Mouse (Mus musculus) liver, embryonic 16.5 days (tissue): ENCODE measurements around the gene Olfr67. TPM values are rescaled to one million over a fixed set of nuclear protein-coding genes. Genes with fewer than 3 reads are reported as not detected.
A peak's percentile ranks its signal among the peaks of the same experiment; 100 is the strongest.
"Not testable (repeated sequence)": the region's sequence is repeated elsewhere in the genome, so short reads cannot be mapped to it uniquely, and the experiment has no call there.

Experiments
- ATAC-seq: fragments of 200-750 bp; cut with Nextera tagmentation; 2 replicates; pipeline ENCODE4 v1.8.0; 2017; ENCODE audit warnings: low read depth, mild to moderate bottlenecking, moderate number of reproducible peaks, moderate library complexity
- H3K27ac ChIP-seq: fragments of 300-500 bp; sonication (generic); 2 replicates; pipeline ENCODE4 v1.5.1; 2014; ENCODE audit warnings: mild to moderate bottlenecking, low read length
- H3K27me3 ChIP-seq: fragments of 300-500 bp; sonication (generic); 2 replicates; pipeline ENCODE4 v1.6.1; 2014; ENCODE audit warnings: low read depth, low read length, mixed read lengths; ENCODE audit not compliant: control insufficient read depth, insufficient read depth
- H3K36me3 ChIP-seq: fragments of 300-500 bp; sonication (generic); 2 replicates; pipeline ENCODE4 v1.6.1; 2014; ENCODE audit warnings: mild to moderate bottlenecking; ENCODE audit not compliant: control insufficient read depth, insufficient read depth
- H3K4me1 ChIP-seq: fragments of 300-500 bp; sonication (generic); 2 replicates; pipeline ENCODE4 v1.6.1; 2014; ENCODE audit warnings: low read depth, low read length, mixed read lengths; ENCODE audit not compliant: control insufficient read depth
- H3K4me2 ChIP-seq: fragments of 300-500 bp; sonication (generic); 2 replicates; pipeline ENCODE4 v1.6.1; 2014; ENCODE audit warnings: low read depth, low read length, mixed read lengths
- H3K4me3 ChIP-seq: fragments of 300-500 bp; sonication (generic); 2 replicates; pipeline ENCODE4 v1.5.1; 2014; ENCODE audit warnings: low read depth, mild to moderate bottlenecking, low read length
- H3K9ac ChIP-seq: fragments of 300-500 bp; sonication (generic); 2 replicates; pipeline ENCODE4 v1.6.1; 2014; ENCODE audit warnings: low read depth, low read length
- H3K9me3 ChIP-seq: fragments of 300-500 bp; sonication (generic); replicated peaks from 2 replicates; pipeline ENCODE4 v1.6.1; 2016; ENCODE audit warnings: low read length; ENCODE audit not compliant: control insufficient read depth
- WGBS: fragments of 180-500 bp; shearing (Covaris S2); extraction: QIAGEN DNeasy Blood & Tissue Kit; methylation state at CpG from one replicate; pipeline ENCODE4 v1.1.7; 2014; ENCODE audit not compliant: insufficient replicate concordance; 5-methylcytosine and 5-hydroxymethylcytosine counted together
- polyA plus RNA-seq: library from polyadenylated mRNA; unstranded; fragments of >200 nt; fragmentation: Nextera tagmentation; extraction: Ambion mirVana; gene quantifications from 2 replicates; pipeline ENCODE4 v1.2.1, GENCODE M21; 2015

Olfr67 gene
- polyA plus RNA-seq = not detected in 2 replicates

GRCm38 (mm10) chr7:103791721-103792120, at the start of gene Olfr67:
Gene Olfr67 (minus strand): TSS chr7:103791821.
- H3K4me1 ChIP-seq = no peaks in the 10 kb centered on the region; the same call in 1 of the 2 replicates
- WGBS = 48% methylated on average over 3 of the region's 3 CpGs
- H3K27ac ChIP-seq = no peak within 1 kb of the TSS
- no peak within 1 kb of the TSS for H3K4me2 ChIP-seq
- no peak within 1 kb of the TSS for H3K9ac ChIP-seq
- H3K36me3 ChIP-seq = no peaks in the 10 kb centered on the region
- H3K9me3 ChIP-seq = no peaks in the 10 kb centered on the region
- no peak for ATAC-seq
- no peaks in the 10 kb centered on the region for H3K27me3 ChIP-seq
- H3K4me3 ChIP-seq = no peak within 1 kb of the TSS

- Histone ChIP-seq H3K4me3 (no peak within 1 kb of the TSS), H3K9ac (0 out of 2 replicates have a peak within 1 kb of the TSS, but pooled peaks have one; percentile 22), H3K4me1 (peaks cover 18% of the 10 kb centered on the region), H3K27me3 (no peaks in the 10 kb centered on the region), H3K4me2 (no peak within 1 kb of the TSS), H3K27ac (peak within 1 kb of the TSS; percentile 49; the same call in 1 of the 2 replicates), H3K36me3 (no peaks in the 10 kb centered on the region), H3K9me3 (no peaks in the 10 kb centered on the region)
- 63% methylated on average over 3 of the region's 3 CpGs for WGBS
- ATAC-seq = no peak
Observed at GRCm38 (mm10) chr7:103840268-103840667, 48.6 kb upstream of the Olfr67 start, which contains the start of gene Hbb-bh2. Gene Hbb-bh2 (minus strand): TSS chr7:103840520.

GRCm38 (mm10) chr7:103827808-103828207, 36.2 kb upstream of the Olfr67 start, which contains the start of gene Hbb-bs:
Gene Hbb-bs (minus strand): TSS chr7:103828096.
- H3K36me3 ChIP-seq = no peaks in the 10 kb centered on the region
- H3K4me3 ChIP-seq = peak within 1 kb of the TSS; percentile 54
- H3K4me1 ChIP-seq = peaks cover 19% of the 10 kb centered on the region
- H3K4me2 ChIP-seq = peak within 1 kb of the TSS; percentile 65
- H3K27me3 ChIP-seq = no peaks in the 10 kb centered on the region
- ATAC-seq = peak; percentile 86
- H3K9ac ChIP-seq = peak within 1 kb of the TSS; percentile 65
- H3K27ac ChIP-seq = peak within 1 kb of the TSS; percentile 99
- WGBS = 38% methylated on average over 4 of the region's 4 CpGs
- H3K9me3 ChIP-seq = no peaks in the 10 kb centered on the region

GRCm38 (mm10) chr7:103827139-103827538, 35.5 kb upstream of the Olfr67 start:
- not testable (repeated sequence) for H3K27me3 ChIP-seq, H3K4me2 ChIP-seq, H3K4me3 ChIP-seq, H3K9ac ChIP-seq, H3K9me3 ChIP-seq, H3K36me3 ChIP-seq, H3K27ac ChIP-seq
- peak; percentile 1 for ATAC-seq
- H3K4me1 ChIP-seq = peaks cover 19% of the 10 kb centered on the region
- WGBS = no CpG with 5 or more reads among the region's 2 CpGs

- Histone ChIP-seq H3K4me1 (peaks cover 19% of the 10 kb centered on the region), H3K4me3 (peak overlapping the region; percentile 58), H3K27ac (peak overlapping the region; percentile 96), H3K36me3 (no peaks in the 10 kb centered on the region), H3K9ac (peak overlapping the region; percentile 65), H3K9me3 (no peaks in the 10 kb centered on the region), H3K4me2 (peak overlapping the region; percentile 41; the same call in 1 of the 2 replicates), H3K27me3 (no peaks in the 10 kb centered on the region)
- peak; percentile 47 for ATAC-seq
- WGBS = 46% methylated on average over 3 of the region's 3 CpGs
Observed at GRCm38 (mm10) chr7:103826255-103826887, 34.8 kb upstream of the Olfr67 start.

- Histone ChIP-seq H3K9ac (no peak overlapping the region), H3K9me3 (no peaks in the 10 kb centered on the region), H3K27me3 (no peaks in the 10 kb centered on the region), H3K4me3 (peak overlapping the region; percentile 36; the same call in 1 of the 2 replicates), H3K36me3 (no peaks in the 10 kb centered on the region), H3K4me2 (no peak overlapping the region; the same call in 1 of the 2 replicates), H3K4me1 (peaks cover 19% of the 10 kb centered on the region), H3K27ac (peak overlapping the region; percentile 83)
- WGBS = 70% methylated on average over 3 of the region's 3 CpGs
- ATAC-seq = peak; percentile 72
Observed at GRCm38 (mm10) chr7:103825536-103826254, 34.1 kb upstream of the Olfr67 start.

GRCm38 (mm10) chr7:103824597-103824996, 33.0 kb upstream of the Olfr67 start:
- H3K4me1 ChIP-seq = peaks cover 13% of the 10 kb centered on the region
- ATAC-seq = no peak
- H3K27ac ChIP-seq = peak overlapping the region; percentile 98
- peak overlapping the region; percentile 49 for H3K4me2 ChIP-seq
- H3K36me3 ChIP-seq = no peaks in the 10 kb centered on the region
- H3K9me3 ChIP-seq = no peaks in the 10 kb centered on the region
- H3K27me3 ChIP-seq = no peaks in the 10 kb centered on the region
- 42% methylated on average over 2 of the region's 2 CpGs for WGBS
- peak overlapping the region; percentile 44 for H3K9ac ChIP-seq
- H3K4me3 ChIP-seq = peak overlapping the region; percentile 51

- not testable (repeated sequence) for H3K4me1 ChIP-seq, H3K36me3 ChIP-seq, ATAC-seq, H3K9me3 ChIP-seq, H3K27me3 ChIP-seq
- peak overlapping the region; percentile 68 for H3K9ac ChIP-seq
- peak overlapping the region; percentile 96 for H3K27ac ChIP-seq
- 90% methylated on average over 1 of the region's 2 CpGs for WGBS
- H3K4me3 ChIP-seq = peak overlapping the region; percentile 51
- peak overlapping the region; percentile 57 for H3K4me2 ChIP-seq
Observed at GRCm38 (mm10) chr7:103815085-103815484, 23.5 kb upstream of the Olfr67 start.

GRCm38 (mm10) chr7:103813766-103814165, 22.1 kb upstream of the Olfr67 start, which contains the start of gene Hbb-bt:
Gene Hbb-bt (minus strand): TSS chr7:103813996.
- Histone ChIP-seq H3K36me3 (peaks cover 2% of the 10 kb centered on the region; the same call in 1 of the 2 replicates), H3K27me3 (no peaks in the 10 kb centered on the region), H3K9ac (peak within 1 kb of the TSS; percentile 61), H3K4me1 (peaks cover 3% of the 10 kb centered on the region), H3K27ac (peak within 1 kb of the TSS; percentile 94), H3K4me3 (peak within 1 kb of the TSS; percentile 58), H3K9me3 (no peaks in the 10 kb centered on the region), H3K4me2 (peak within 1 kb of the TSS; percentile 57)
- WGBS = 45% methylated on average over 3 of the region's 3 CpGs
- peak; percentile 87 for ATAC-seq
